Mouse (Mus musculus): ENCODE data around the gene Appl1. TPM values are rescaled to one million over a fixed set of nuclear protein-coding genes. Genes with fewer than 3 reads are reported as not detected.

Appl1 gene
- total RNA-seq (2023) = 45.6 TPM

GRCm38 (mm10) chr14:26971106-26971789 lies at the start of gene Appl1:
Gene Appl1, minus strand, starts transcription at chr14:26971232.

GRCm38 (mm10) chr14:26994211-26994741 lies 23.2 kb upstream of the Appl1 start, which contains the start of gene Hesx1:
Gene Hesx1, plus strand, starts transcription at chr14:26994416.

GRCm38 (mm10) chr14:26894392-26894791 lies 76.6 kb downstream of the Appl1 start, which contains the start of gene Asb14:
Gene Asb14, plus strand, starts transcription at chr14:26894557.

Other genes with a start within 250 kb of the Appl1 start
- gene Asb14, start 76.7 kb downstream of the Appl1 start, total RNA-seq (2023) = not detected
- gene Hesx1, start 23.2 kb upstream of the Appl1 start, total RNA-seq (2023) = not detected
- 1.4 TPM for gene Il17rd, start 67.7 kb upstream of the Appl1 start, total RNA-seq (2023)
- gene Arhgef3, start 143.7 kb upstream of the Appl1 start, total RNA-seq (2023) = 91.2 TPM